Mouse (Mus musculus): Measurements from ENCODE around the gene Hist1h4m.

DNA sequence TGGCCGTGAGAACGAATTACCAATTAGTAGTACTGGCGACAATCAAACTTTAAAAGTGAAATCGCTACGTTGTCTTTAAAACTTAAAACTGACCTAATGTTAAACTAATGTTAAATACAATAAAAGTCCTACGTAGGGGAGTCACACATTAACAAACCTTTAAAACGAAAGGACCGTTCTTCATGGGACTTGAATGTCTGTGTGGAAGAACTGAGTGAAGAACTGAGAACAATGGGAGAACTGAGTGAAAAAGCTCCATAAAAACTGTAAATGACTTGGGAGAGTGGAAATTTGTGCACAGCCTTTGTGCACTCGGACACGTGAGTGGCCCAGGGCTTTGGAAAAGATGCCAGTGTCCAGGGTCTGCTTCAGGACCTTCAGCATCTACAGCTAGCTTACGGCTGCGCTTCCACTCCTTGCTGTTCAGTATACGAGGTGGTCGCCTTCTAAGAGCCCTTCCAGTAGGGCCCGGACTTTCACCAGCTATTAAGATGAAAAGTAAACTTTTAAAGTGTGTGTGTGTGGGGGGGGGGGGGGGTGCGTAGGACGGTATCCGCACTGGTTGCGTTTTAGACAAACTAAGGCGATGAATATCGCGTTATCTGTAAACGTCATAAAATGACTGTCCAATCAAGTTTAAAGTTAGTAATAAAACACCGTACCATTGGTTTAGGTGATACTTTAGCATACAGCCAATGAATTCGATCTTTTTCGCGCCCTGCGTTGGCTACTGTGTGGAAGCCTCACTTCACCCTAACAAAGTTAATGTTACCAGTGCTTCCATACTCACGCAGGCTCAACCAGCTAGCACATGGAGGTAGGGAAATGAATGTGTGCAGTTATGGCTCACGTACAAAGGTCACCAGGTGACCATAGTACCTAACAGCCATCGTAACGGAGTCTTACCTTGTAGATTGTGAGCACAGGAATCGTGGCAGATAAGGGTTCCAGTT is 32.5 kb upstream of the Hist1h4m start:
- no peak for TF ChIP-seq POLR2A (IDR thresholded peaks at IDR 0.05; ENCODE audit: low read depth, low read length)
- TF ChIP-seq CTCF (conservative IDR thresholded peaks at IDR 0.05; ENCODE audit: insufficient read depth, insufficient read length, low read depth, low read length), result no peak
